15 mouse cellular contexts compared by ENCODE assay signal in genomic region chr9:75780558-75781276, GRCm38 (mm10). TPM values are rescaled to one million over a fixed set of nuclear protein-coding genes. Genes with fewer than 3 reads are reported as not detected.
DNase-seq lines count a peak whose midpoint lies in the region; ATAC-seq and TF ChIP-seq lines count a peak whose summit lies in the region.
"Had no signal": no experiment of that assay in that cellular context is flagged by ENCODE, and none has a peak within 500 bp of the region (broad histone marks: within the 10 kb centered on the region; RNA-seq: fewer than 3 reads in every experiment).

No protein-coding gene starts in this region.

- H3K4me1 ChIP-seq in limb, embryonic 11.5 days (ENCODE audit: control insufficient read depth, insufficient read depth, low read length): 0 out of 2 replicates have a peak, but pooled peaks cover 4% of the 10 kb centered on the region
- H3K4me1 ChIP-seq in limb, embryonic 10.5 days: peaks cover 32% of the 10 kb centered on the region
- peaks cover 24% of the 10 kb centered on the region for H3K4me1 ChIP-seq in embryonic facial prominence, embryonic 13.5 days
- peaks cover 24% of the 10 kb centered on the region for H3K4me1 ChIP-seq in limb, embryonic 13.5 days
- H3K4me1 ChIP-seq: liver, embryonic 15.5 days had no signal

- H3K9me3 ChIP-seq in limb, embryonic 11.5 days (ENCODE audit: control insufficient read depth, low read length): no peaks in the 10 kb centered on the region
- no peaks in the 10 kb centered on the region for H3K9me3 ChIP-seq in limb, embryonic 10.5 days (replicated peaks)
- H3K9me3 ChIP-seq in embryonic facial prominence, embryonic 13.5 days: no peaks in the 10 kb centered on the region
- H3K9me3 ChIP-seq in limb, embryonic 13.5 days: no peaks in the 10 kb centered on the region
- H3K9me3 ChIP-seq: liver, embryonic 15.5 days had no signal

- ATAC-seq in limb, embryonic 11.5 days (ENCODE audit: insufficient number of reproducible peaks, low FRiP score, low TSS enrichment, low read depth): no peak
- ATAC-seq in embryonic facial prominence, embryonic 13.5 days (ENCODE audit: insufficient number of reproducible peaks, insufficient read depth, low FRiP score, low TSS enrichment, low read depth): 0 out of 2 replicates have a peak, but pooled peaks have one; percentile 6
- no peak for ATAC-seq in limb, embryonic 13.5 days (ENCODE audit: low FRiP score, low read depth)

- TF ChIP-seq CTCF in gastrocnemius, adult 2 months (IDR thresholded peaks at IDR 0.05): no peak

- DNase-seq in gastrocnemius, adult 2 months: no peak
- no peak for DNase-seq in gastrocnemius, postnatal 10 days
- DNase-seq in limb, embryonic 11.5 days (ENCODE audit: low spot score): no peak
- no peak for DNase-seq in limb, embryonic 10.5 days (ENCODE audit: low spot score)
- no peak for DNase-seq in thymus, postnatal 0 days (ENCODE audit: low spot score)
- DNase-seq in kidney, postnatal 36 days: no peak
- DNase-seq: adrenal gland, postnatal 25 days; B cell, adult 2 months; kidney, postnatal 25 days; thymus, adult 2 months had no signal

- no peak overlapping the region for H3K9ac ChIP-seq in limb, embryonic 11.5 days (ENCODE audit: low read length)
- no peak overlapping the region for H3K9ac ChIP-seq in embryonic facial prominence, embryonic 13.5 days
- no peak overlapping the region for H3K9ac ChIP-seq in limb, embryonic 13.5 days
- H3K9ac ChIP-seq: liver, embryonic 15.5 days had no signal

- H3K4me3 ChIP-seq in gastrocnemius, adult 2 months: peak overlapping the region; percentile 27
- no peak overlapping the region for H3K4me3 ChIP-seq in limb, embryonic 11.5 days (ENCODE audit: low read depth, low read length)
- H3K4me3 ChIP-seq in limb, embryonic 10.5 days: no peak overlapping the region
- H3K4me3 ChIP-seq in embryonic facial prominence, embryonic 13.5 days: peak overlapping the region; percentile 12
- H3K4me3 ChIP-seq in limb, embryonic 13.5 days: peak overlapping the region; percentile 21; the same call in 1 of the 2 replicates
- H3K4me3 ChIP-seq: liver, embryonic 15.5 days had no signal

- H3K27ac ChIP-seq in gastrocnemius, adult 2 months: peak overlapping the region; percentile 56
- no peak overlapping the region for H3K27ac ChIP-seq in limb, embryonic 11.5 days (replicated peaks; ENCODE audit: low read depth, low read length)
- H3K27ac ChIP-seq in limb, embryonic 10.5 days: no peak overlapping the region
- H3K27ac ChIP-seq in embryonic facial prominence, embryonic 13.5 days: no peak overlapping the region
- H3K27ac ChIP-seq in limb, embryonic 13.5 days: no peak overlapping the region
- H3K27ac ChIP-seq: liver, embryonic 15.5 days had no signal

- H3K27me3 ChIP-seq in limb, embryonic 11.5 days (ENCODE audit: control insufficient read depth, insufficient read depth, low read length): no peaks in the 10 kb centered on the region
- H3K27me3 ChIP-seq in limb, embryonic 10.5 days (ENCODE audit: low read depth, poor library complexity, severe bottlenecking): no peaks in the 10 kb centered on the region
- H3K27me3 ChIP-seq in embryonic facial prominence, embryonic 13.5 days: no peaks in the 10 kb centered on the region
- H3K27me3 ChIP-seq in limb, embryonic 13.5 days: 0 out of 2 replicates have a peak, but pooled peaks cover 4% of the 10 kb centered on the region
- H3K27me3 ChIP-seq: liver, embryonic 15.5 days had no signal

- WGBS in limb, embryonic 11.5 days: 22% methylated on average over 5 of the region's 5 CpGs
- WGBS in limb, embryonic 10.5 days: 22% methylated on average over 5 of the region's 5 CpGs
- WGBS in embryonic facial prominence, embryonic 13.5 days: 12% methylated on average over 5 of the region's 5 CpGs
- 15% methylated on average over 5 of the region's 5 CpGs for WGBS in limb, embryonic 13.5 days

- H3K4me2 ChIP-seq in limb, embryonic 11.5 days (ENCODE audit: low read depth, severe bottlenecking): peak overlapping the region; percentile 12; the same call in 1 of the 2 replicates
- peak overlapping the region; percentile 48 for H3K4me2 ChIP-seq in embryonic facial prominence, embryonic 13.5 days
- H3K4me2 ChIP-seq in limb, embryonic 13.5 days (replicated peaks): peak overlapping the region; percentile 50
- H3K4me2 ChIP-seq: liver, embryonic 15.5 days had no signal

- intact Hi-C loops in gastrocnemius, adult 2 months (cut with DNase I): no loop called here

- H3K36me3 ChIP-seq in limb, embryonic 11.5 days (ENCODE audit: control insufficient read depth, insufficient read depth, low read length): no peaks in the 10 kb centered on the region
- no peaks in the 10 kb centered on the region for H3K36me3 ChIP-seq in limb, embryonic 10.5 days
- H3K36me3 ChIP-seq in embryonic facial prominence, embryonic 13.5 days: no peaks in the 10 kb centered on the region
- no peaks in the 10 kb centered on the region for H3K36me3 ChIP-seq in limb, embryonic 13.5 days
- H3K36me3 ChIP-seq: liver, embryonic 15.5 days had no signal

RNA-seq across cellular contexts. Expression of gene Bmp5, which starts 5.6 kb away (rescaled TPM):
- total RNA-seq in gastrocnemius, adult 2 months (2021): 1 to 10 TPM; 1.6 to 3.3 TPM
- 1 to 10 TPM; 3.8 to 5.3 TPM for total RNA-seq in gastrocnemius, postnatal 10 days (2021)
- polyA plus RNA-seq in limb, embryonic 11.5 days (2014; fragmentation: Nextera tagmentation; extraction: Ambion mirVana): 5.6 and 7.1 TPM in 2 replicates
- 2.1 and 3.7 TPM in 2 replicates for polyA plus RNA-seq in limb, embryonic 10.5 days (2016; fragmentation: Nextera tagmentation; extraction: Ambion mirVana)
- 9.0 and 13.1 TPM in 2 replicates for polyA plus RNA-seq in embryonic facial prominence, embryonic 13.5 days (2015; fragmentation: Nextera tagmentation; extraction: Ambion mirVana)
- 10.6 and 13.0 TPM in 2 replicates for polyA plus RNA-seq in limb, embryonic 13.5 days (2015; fragmentation: Nextera tagmentation; extraction: Ambion mirVana)
- 0.39 and 0.43 TPM in 2 replicates for polyA plus RNA-seq in thymus, postnatal 0 days (2015; fragmentation: Nextera tagmentation; extraction: Ambion mirVana)
- total RNA-seq: granulocyte monocyte progenitor cell, adult 5-6 weeks had no signal
- polyA plus RNA-seq: spleen, adult 2 months had no signal

Comparison
In these comparisons a context has a peak if more than half of its experiments do, and no peak if none do; other contexts are left out.
1. H3K4me3 ChIP-seq: peak in gastrocnemius, adult 2 months (single experiment), embryonic facial prominence, embryonic 13.5 days (single experiment) and limb, embryonic 13.5 days (single experiment); none in limb, embryonic 11.5 days (single experiment) and limb, embryonic 10.5 days (single experiment).
2. Peak in every context shown above with its lines, with median percentiles within 50 percentile points of each other: H3K4me2 ChIP-seq.